Mouse (Mus musculus) brain, embryonic 18.5 days (tissue): ENCODE results near the gene Adk.

Experiments used
- DNase-seq: peaks from one replicate; pipeline ENCODE4 v3.0.0-alpha.2; 2012; ENCODE audit warnings: low read depth, low spot score

The Adk gene

DNA sequence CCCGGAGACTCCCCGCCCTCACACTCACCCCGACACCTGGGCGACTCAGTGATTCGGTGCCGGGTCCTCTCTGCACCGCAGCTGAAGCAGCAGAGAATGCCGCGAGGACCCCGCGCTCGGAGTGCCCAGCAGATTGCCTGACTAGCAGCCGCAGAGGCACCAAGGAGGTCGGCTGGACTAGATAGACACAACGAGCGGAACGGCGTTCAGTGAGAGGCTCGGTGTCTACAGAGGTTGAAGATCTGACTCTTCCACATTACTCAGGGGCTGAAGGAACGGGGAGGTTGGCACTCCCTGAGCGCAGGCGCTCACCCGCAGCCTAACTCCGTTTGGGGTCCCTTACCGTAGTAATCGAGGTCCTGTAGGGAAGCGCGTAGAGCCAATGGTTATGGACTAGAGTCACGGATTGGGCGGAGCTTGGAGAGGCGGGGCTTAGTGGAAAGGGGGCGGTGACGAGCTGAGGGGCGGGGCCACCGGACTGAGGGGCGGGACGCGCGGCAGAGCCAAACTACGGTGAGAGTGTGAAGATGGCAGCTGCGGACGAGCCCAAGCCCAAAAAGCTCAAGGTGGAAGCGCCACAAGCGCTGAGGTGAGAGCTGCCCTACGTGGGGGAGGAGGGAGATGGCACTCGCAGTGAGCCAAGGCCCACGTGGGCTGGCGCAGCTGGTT lies at the start of gene Adk, which contains the start of gene Ap3m1:
TSS of gene Adk (plus strand) at position 463 of the 669 bp plus-strand sequence.
TSS of gene Ap3m1 (minus strand) at position 397 of the 669 bp plus-strand sequence.
- DNase-seq = peak; percentile 92

- DNase-seq = no peak
Observed at GRCm38 (mm10) chr14:21013800-21014334, 38.5 kb upstream of the Adk start.

DNA sequence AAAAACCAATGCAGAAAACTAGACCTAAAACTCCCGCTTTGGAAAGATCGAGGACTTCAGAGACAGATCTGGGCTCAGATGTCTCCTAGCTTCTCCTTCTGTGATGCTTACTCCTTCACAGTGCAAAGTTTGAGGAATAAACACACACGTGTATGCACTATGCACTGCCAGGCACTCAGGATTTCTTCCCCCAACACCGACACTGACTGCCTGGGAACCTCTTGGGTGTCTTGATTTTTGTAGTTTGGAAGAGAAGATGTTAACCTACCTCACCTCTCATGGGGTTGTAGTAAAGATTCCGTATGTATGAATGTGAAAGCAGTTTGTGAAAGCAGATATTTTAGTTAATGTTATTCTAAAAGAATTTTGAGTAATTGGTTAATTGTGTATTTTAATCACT lies 34.5 kb upstream of the Adk start:
- DNase-seq = no peak

- DNase-seq = peak; percentile 46
Observed at GRCm38 (mm10) chr14:21018977-21019376, 33.4 kb upstream of the Adk start.

GRCm38 (mm10) chr14:21020435-21020834 lies 31.9 kb upstream of the Adk start:
- no peak for DNase-seq

GRCm38 (mm10) chr14:21027542-21027941 lies 24.8 kb upstream of the Adk start:
- no peak for DNase-seq

DNA sequence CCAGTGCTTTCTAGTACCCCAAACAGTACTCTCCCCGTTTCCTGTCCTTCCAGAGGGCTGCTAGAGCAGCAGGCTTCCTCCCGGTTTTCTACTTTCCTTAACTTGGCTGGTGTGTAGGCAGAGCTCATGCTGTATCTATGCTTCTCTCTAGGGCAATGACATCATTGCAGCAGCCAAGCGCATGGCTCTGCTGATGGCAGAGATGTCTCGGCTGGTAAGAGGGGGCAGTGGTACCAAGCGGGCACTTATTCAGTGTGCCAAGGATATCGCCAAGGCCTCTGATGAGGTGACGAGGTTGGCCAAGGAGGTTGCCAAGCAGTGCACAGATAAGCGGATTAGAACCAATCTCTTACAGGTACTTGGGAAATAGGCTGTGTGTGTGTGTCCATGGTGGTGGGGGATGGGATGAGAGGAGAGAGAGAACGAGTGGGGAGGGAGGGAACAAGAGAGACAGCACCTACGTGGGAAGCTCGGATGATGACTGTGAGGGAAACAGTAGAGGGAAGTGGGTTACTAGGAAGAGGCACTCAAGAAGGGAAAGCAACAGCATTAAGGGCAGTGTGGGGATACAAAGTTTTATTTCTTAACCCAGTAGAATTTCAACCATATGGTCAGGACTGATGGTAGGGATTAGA lies 23.2 kb upstream of the Adk start:
- no peak for DNase-seq

GRCm38 (mm10) chr14:21031783-21032511 lies 20.4 kb upstream of the Adk start:
- DNase-seq = no peak

DNA sequence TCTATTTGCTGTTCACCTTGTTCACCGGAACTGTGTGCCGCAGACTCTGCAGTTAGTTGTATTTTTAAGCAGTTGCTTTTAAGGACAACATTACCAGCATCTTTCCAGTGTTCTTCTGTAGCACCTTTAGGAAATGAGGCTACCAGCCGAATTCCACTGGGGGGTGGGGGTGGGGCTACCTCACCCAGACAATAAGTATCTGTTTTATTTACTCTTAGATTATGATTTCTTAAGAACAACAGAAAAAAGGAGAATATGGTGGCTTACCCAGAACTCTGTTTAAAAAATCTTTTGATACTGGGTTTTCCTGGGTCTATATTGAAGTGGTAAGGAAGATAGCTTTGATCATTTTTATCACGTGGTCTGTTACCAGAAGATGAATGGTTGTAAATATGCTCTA lies 18.1 kb upstream of the Adk start:
- DNase-seq = no peak

DNA sequence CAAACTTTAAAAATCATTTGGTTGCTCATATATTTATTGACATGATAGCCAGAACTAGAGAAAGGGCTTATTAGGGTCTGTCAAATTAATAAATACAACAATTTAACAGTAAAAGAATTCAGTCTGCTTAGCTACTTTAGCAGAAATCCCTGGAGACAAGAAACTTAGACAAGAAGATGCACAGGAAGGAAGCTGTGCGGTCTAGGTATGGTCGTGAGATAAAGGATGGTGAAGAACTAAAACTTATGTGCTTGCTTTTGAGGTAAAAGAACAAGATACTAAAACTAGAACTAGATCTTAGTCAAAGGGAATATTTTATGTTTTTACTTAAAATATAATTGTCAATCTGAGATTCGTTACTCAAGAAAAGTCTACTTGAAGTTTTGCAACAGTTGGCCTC lies 17.6 kb upstream of the Adk start:
- no peak for DNase-seq

DNA sequence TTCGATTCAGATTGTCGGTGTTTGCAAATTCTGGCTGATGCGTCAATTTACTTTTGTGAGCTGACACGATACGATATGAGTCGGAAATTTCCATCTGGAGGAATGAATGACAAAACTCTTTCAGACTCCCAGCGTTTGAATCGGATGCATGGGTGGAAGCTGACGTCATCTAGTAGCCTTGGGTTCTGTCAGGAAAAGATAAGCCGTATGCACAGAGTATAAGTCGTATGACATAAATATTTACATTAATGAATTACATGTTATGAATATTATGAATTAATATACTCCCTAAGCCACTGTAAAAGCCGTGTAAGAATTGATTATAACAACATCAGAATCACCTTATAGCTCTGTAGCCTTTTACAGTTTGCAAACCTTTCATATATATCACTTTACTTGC lies 13.3 kb upstream of the Adk start:
- DNase-seq = no peak

- no peak for DNase-seq
Observed at GRCm38 (mm10) chr14:21039623-21040022, 12.8 kb upstream of the Adk start.

GRCm38 (mm10) chr14:21047840-21048239 lies 4.5 kb upstream of the Adk start:
- no peak for DNase-seq

DNA sequence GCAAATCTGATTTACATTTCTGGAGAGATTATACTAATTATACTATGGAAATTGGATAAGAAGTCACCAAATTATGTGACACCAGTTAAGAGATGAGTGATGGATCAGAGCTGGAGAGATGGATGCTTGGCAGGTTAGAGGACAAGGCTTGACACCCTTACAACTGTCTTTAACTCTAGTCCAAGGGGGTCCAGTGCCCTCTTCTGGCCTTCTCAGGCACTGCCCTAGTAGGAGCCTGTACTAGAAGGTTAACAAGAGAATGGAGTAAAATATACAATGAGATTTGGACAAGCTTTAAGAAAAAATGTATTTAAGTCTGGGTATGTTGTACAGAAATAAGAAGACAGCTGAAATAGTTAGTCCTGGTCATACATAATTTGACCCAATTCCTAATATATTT lies 3.5 kb upstream of the Adk start:
- DNase-seq = no peak

GRCm38 (mm10) chr14:21050734-21051133 lies 1.6 kb upstream of the Adk start:
- no peak for DNase-seq

GRCm38 (mm10) chr14:21051380-21052111 lies 828 bp upstream of the Adk start:
- DNase-seq = no peak

- no peak for DNase-seq
Observed at GRCm38 (mm10) chr14:21052781-21053130, 382 bp downstream of the Adk start.

DNA sequence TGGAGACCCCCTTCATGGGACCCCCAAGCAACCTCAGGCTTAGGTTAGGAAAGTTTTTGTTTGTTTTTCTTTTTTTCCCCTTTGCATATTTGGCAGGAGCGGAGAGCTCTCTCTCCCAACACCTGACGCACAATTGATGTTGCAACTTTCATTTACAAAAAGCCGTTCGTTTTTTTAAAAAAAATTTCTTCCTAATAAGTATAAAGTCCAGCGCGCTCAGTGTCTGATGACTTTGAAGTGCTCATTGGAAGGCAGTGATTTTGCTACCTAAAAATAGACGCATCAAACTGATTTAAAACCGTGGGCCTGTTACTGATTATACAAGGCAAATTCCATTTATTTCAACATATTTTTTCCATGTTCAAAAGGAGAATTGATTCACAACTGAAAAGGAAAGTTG lies 777 bp downstream of the Adk start:
- DNase-seq = no peak

DNA sequence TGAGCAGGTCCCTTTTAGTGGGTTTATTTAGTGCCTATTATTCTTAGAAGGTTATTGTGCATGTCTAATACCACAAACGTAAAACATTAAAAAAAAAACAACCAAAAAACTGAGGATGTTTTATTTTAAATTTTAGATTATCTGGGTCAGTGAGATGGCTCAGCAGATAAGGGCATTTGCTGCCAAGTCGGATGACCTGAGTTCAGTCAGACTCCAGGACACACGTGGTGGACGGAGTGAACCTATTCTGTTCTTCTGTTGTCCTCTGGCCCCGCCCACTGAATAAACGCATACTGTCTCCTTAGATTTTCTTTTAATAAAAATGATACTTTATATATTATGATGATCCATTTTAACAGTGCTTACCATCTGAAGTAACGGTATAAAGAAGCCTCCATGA lies 1.2 kb downstream of the Adk start:
- DNase-seq = no peak

GRCm38 (mm10) chr14:21058972-21059371 lies 6.6 kb downstream of the Adk start:
- DNase-seq = no peak

- no peak for DNase-seq
Observed at GRCm38 (mm10) chr14:21062766-21063513, 10.6 kb downstream of the Adk start.
